Mouse (Mus musculus): ENCODE data around the gene Tpi1. TPM values are rescaled to one million over a fixed set of nuclear protein-coding genes. Genes with fewer than 3 reads are reported as not detected.

The Tpi1 gene
- total RNA-seq, 2 experiments from 2014 or later = 275 to 296 TPM

- DNase-seq = no peak
- intact Hi-C loops (cut with DNase I) = no loop called here
Observed at GRCm38 (mm10) chr6:124786756-124787420, 27.2 kb downstream of the Tpi1 start.

GRCm38 (mm10) chr6:124782436-124782835 lies 31.7 kb downstream of the Tpi1 start:
- no peak for DNase-seq
- intact Hi-C loops (cut with DNase I) = no loop called here

- intact Hi-C loops (cut with DNase I) = no loop called here
- no peak for DNase-seq
Observed at GRCm38 (mm10) chr6:124780917-124781316, 33.2 kb downstream of the Tpi1 start.

- intact Hi-C loops (cut with DNase I) = no loop called here
- no peak for DNase-seq
Observed at GRCm38 (mm10) chr6:124779984-124780416, 34.1 kb downstream of the Tpi1 start.

GRCm38 (mm10) chr6:124779222-124779983 lies 34.7 kb downstream of the Tpi1 start, which contains the start of gene Lrrc23:
Gene Lrrc23, minus strand, starts transcription at chr6:124779727.
- DNase-seq = peak; percentile 39
- intact Hi-C loops (cut with DNase I) = no loop called here

GRCm38 (mm10) chr6:124770511-124770910 lies 43.6 kb downstream of the Tpi1 start:
- intact Hi-C loops (cut with DNase I) = no loop called here

GRCm38 (mm10) chr6:124770013-124770412 lies 44.1 kb downstream of the Tpi1 start:
- no peak for DNase-seq
- intact Hi-C loops (cut with DNase I) = no loop called here

More at GRCm38 (mm10) chr6:124770511-124770910, 43.6 kb downstream of the Tpi1 start:
- DNase-seq = no peak

- DNase-seq = peak; percentile 75
- intact Hi-C loops (cut with DNase I) = no loop called here
Observed at GRCm38 (mm10) chr6:124769101-124769765, 44.9 kb downstream of the Tpi1 start, which contains the start of gene Eno2. Gene Eno2, minus strand, starts transcription at chr6:124769673.

- intact Hi-C loops (cut with DNase I) = no loop called here
- no peak for DNase-seq
Observed at GRCm38 (mm10) chr6:124768704-124769044, 45.4 kb downstream of the Tpi1 start.

- intact Hi-C loops (cut with DNase I) = no loop called here
- DNase-seq = no peak
Observed at GRCm38 (mm10) chr6:124767920-124768703, 46.0 kb downstream of the Tpi1 start.

GRCm38 (mm10) chr6:124767536-124767919 lies 46.6 kb downstream of the Tpi1 start:
- intact Hi-C loops (cut with DNase I) = no loop called here
- no peak for DNase-seq

GRCm38 (mm10) chr6:124765951-124766350 lies 48.1 kb downstream of the Tpi1 start:
- intact Hi-C loops (cut with DNase I) = no loop called here
- DNase-seq = no peak

Other genes starting within 250 kb of the Tpi1 start
- not detected for gene C1rb, start 244.0 kb downstream of the Tpi1 start, total RNA-seq (2021)
- gene C1s2, start 178.2 kb downstream of the Tpi1 start, total RNA-seq (2021) = 1 to 10 TPM in 1 of 2 experiments, under 1 TPM in 1; 0.28 to 1.0 TPM
- gene Lpcat3, start 151.3 kb downstream of the Tpi1 start, total RNA-seq (2021) = 10 to 100 TPM; 36.9 to 39.8 TPM
- gene Emg1, start 102.1 kb downstream of the Tpi1 start, total RNA-seq (2021) = 10 to 100 TPM; 56.7 to 56.9 TPM
- gene Phb2, start 102.0 kb downstream of the Tpi1 start, total RNA-seq (2021) = 100 to 1,000 TPM; 169 to 170 TPM
- 1 to 10 TPM; 3.3 to 9.2 TPM for gene Ptpn6, start 75.6 kb downstream of the Tpi1 start, total RNA-seq (2021)
- 100 to 1,000 TPM; 334 to 350 TPM for gene Grcc10, start 72.9 kb downstream of the Tpi1 start, total RNA-seq (2021)
- gene Gm45234, start 58.3 kb downstream of the Tpi1 start, total RNA-seq (2021) = not detected
- gene Atn1, start 57.8 kb downstream of the Tpi1 start, total RNA-seq (2021) = 100 to 1,000 TPM; 174 to 180 TPM
- gene Eno2, start 44.6 kb downstream of the Tpi1 start, total RNA-seq (2021) = 100 to 1,000 TPM; 190 to 217 TPM
- gene Lrrc23, start 34.6 kb downstream of the Tpi1 start, total RNA-seq (2021) = 1 to 10 TPM; 2.1 to 4.3 TPM
- gene Spsb2, start 5.6 kb downstream of the Tpi1 start, total RNA-seq (2021) = 1 to 10 TPM; 4.1 TPM
- gene Usp5, start 15.2 kb upstream of the Tpi1 start, total RNA-seq (2021) = 100 to 1,000 TPM; 192 to 202 TPM
- 10 to 100 TPM in 1 of 2 experiments, 1 to 10 TPM in 1; 6.9 to 10.8 TPM for gene Cdca3, start 15.3 kb upstream of the Tpi1 start, total RNA-seq (2021)
- gene Gnb3, start 26.0 kb upstream of the Tpi1 start, total RNA-seq (2021) = under 1 TPM; 0.32 to 0.46 TPM
- gene P3h3, start 43.5 kb upstream of the Tpi1 start, total RNA-seq (2021) = 10 to 100 TPM; 55.9 to 56.1 TPM
- gene Gpr162, start 49.7 kb upstream of the Tpi1 start, total RNA-seq (2021) = 100 to 1,000 TPM; 145 to 164 TPM
- gene Cd4, start 73.9 kb upstream of the Tpi1 start, total RNA-seq (2021) = 1 to 10 TPM in 1 of 2 experiments, under 1 TPM in 1; 0.52 to 1.2 TPM
- gene Lag3, start 97.4 kb upstream of the Tpi1 start, total RNA-seq (2021) = 1 to 10 TPM; 1.7 to 2.3 TPM
- 1,000 to 10,000 TPM; 1,603 to 1,633 TPM for gene Ptms, start 105.8 kb upstream of the Tpi1 start, total RNA-seq (2021)
- 100 to 1,000 TPM; 467 to 469 TPM for gene Mlf2, start 117.1 kb upstream of the Tpi1 start, total RNA-seq (2021)
- gene Cops7a, start 151.2 kb upstream of the Tpi1 start, total RNA-seq (2021) = 10 to 100 TPM; 67.8 to 72.6 TPM
- 10 to 100 TPM; 89.1 to 97.3 TPM for gene Pianp, start 182.4 kb upstream of the Tpi1 start, total RNA-seq (2021)
- 10 to 100 TPM; 51.8 to 56.1 TPM for gene Zfp384, start 194.8 kb upstream of the Tpi1 start, total RNA-seq (2021)
- gene Ing4, start 225.5 kb upstream of the Tpi1 start, total RNA-seq (2021) = 10 to 100 TPM; 67.4 to 72.0 TPM
- gene Acrbp, start 235.4 kb upstream of the Tpi1 start, total RNA-seq (2021) = 10 to 100 TPM; 11.7 to 13.0 TPM